Mouse (Mus musculus): ENCODE results near the gene 6030458C11Rik.

The 6030458C11Rik gene

GRCm38 (mm10) chr15:12762258-12762913 is 62.1 kb downstream of the 6030458C11Rik start:
- no peak for ATAC-seq (ENCODE audit: insufficient number of reproducible peaks, low FRiP score, low TSS enrichment)

GRCm38 (mm10) chr15:12760747-12761146 is 63.7 kb downstream of the 6030458C11Rik start:
- no peak for ATAC-seq (ENCODE audit: insufficient number of reproducible peaks, low FRiP score, low TSS enrichment)

- ATAC-seq (ENCODE audit: insufficient number of reproducible peaks, low FRiP score, low TSS enrichment): no peak
These were observed 66.0 kb downstream of the 6030458C11Rik start for GRCm38 (mm10) chr15:12758461-12758860.

Data from cerebellum, adult (tissue).